Mouse (Mus musculus): Measurements from ENCODE around the gene Tcp11.

Gene Tcp11

DNA sequence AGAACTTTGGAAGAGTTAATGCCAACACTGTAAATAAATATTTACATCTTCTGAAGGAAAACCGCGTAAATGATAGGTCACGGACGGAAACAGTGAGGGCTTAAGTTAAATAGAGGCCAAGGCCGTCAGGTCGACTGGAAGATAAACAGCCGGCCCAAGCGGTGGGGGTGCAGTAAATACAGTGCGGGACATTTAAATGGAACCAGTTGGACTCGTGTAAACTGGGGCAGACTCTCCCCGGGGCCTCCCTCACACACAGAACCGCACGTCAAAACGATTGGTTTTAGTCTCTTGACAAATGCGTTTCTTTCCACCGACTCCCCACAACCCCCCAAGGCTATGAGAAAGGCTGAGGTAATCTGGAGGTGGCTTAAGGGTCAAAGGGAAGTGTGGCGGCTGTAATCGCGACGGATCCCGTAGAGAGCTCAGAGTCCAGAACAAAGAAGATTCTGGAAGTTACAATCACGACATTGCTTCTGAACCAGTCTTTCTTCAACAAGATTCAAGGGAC, 4.0 kb upstream of the Tcp11 start:
- DNase-seq (ENCODE audit: low spot score), result no peak

DNA sequence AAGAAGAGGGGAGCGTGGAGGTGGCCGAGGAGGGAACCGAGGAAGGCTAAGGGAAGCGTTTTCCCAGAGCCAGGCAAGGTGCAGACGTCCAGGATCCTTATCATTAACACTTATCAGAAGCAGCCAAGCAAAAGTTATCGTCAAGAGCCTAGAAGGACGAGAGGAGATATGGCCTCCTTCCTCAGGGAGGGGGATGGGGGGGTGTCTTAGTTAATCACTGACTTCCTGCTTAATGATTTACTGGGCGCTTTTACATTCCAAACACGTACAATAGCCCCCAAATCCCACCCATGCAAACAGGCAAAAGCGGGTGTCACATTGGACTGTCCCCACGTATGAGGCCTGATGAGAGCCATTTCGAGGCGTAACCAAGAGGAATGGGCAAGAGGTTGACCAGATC, 2.4 kb upstream of the Tcp11 start:
- DNase-seq (ENCODE audit: low spot score), result no peak

DNA sequence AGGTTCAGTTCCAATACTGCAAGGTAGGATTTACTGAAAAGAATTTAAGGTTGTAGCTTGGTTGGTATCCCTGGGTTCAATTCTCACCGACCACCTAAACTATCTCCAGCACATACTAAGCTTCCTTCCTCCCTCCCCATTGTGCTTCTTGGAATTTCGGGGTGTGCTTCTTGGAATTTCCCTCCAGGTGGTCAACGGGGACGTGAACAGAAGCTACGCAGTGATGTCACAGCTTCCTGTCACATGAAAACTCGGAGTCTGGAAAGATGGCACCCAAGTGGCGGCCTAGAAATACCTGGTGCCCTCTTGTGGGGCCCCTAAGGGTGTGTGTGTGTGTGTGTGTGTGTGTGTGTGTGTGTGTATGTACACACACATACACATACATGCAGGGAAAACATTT, 1.4 kb upstream of the Tcp11 start:
- DNase-seq (ENCODE audit: low spot score), result no peak

DNA sequence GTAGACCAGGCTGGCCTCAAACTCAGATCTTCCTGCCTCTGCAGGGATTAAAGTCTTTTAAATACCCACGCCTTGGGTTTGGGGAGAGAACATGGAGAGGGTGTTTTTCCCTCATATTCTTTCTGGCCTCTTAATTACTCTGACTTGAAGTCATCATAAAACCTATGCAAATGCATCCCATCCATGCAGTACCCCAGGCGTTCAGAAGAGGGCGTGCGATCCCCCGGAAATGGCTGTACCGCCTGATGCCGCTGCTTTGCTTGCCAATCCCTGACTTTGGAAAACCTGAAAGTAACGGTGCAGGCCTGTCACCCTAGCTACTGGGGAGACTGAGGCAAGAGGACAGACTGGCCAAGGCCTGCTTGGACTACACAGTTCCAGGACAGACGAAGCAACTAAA, 946 bp upstream of the Tcp11 start:
- DNase-seq (ENCODE audit: low spot score), result no peak

DNA sequence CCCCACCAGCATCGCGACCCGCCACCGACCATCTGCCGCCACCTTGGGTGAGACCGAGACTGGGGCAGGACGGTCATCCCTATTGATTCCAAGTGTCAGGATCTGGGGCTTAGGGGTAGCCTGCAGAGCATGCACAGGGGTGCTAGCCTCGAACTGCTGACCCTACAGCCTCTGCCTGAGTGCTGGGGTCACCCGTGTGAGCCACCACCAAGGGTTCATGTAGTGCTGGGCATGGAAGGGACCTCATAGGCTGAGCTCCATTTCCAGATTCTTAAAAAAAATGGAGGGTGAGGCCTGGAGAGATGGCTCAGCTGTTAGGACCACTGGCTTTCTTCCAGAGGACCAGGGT, 352 bp upstream of the Tcp11 start:
- DNase-seq (ENCODE audit: low spot score), result no peak

DNA sequence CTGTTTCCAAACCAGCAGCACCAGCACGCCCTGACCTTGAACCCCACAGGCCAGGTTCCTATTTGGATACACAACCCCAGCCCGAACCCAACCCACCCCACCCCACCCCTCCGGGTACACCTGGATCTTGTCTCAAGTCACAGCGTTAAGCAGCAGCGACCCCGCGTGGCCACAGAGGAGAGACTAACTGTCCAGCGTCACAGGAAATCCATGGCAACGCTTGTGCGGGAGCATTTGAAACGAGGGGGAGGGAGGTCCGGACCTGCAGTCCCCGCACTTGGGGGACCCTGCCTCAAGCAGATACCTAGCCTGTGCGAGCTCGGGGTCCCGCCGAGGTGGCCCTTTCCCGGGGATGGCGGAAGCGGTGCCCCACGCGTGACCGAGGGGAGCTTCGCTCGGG, 821 bp downstream of the Tcp11 start:
- DNase-seq (ENCODE audit: low spot score), result peak; percentile 83

DNA sequence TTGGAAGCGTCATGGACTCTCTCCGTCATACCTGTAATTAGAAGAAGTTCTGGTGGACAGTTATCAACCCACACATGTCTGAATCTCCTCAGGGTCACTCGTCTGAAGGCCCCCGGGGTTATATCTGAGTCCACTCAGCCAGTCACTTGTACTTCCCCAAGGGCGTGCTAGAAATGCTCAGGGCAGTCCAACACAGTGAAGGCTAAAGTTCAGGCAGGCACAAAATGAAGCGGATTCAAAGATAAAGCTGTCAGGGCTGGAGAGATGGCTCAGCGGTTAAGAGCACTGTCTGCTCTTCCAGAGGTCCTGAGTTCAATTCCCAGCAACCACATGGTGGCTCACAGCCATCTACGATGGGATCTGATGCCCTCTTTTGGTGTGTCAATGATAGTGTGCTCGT, 2.4 kb downstream of the Tcp11 start:
- DNase-seq (ENCODE audit: low spot score), result no peak

DNA sequence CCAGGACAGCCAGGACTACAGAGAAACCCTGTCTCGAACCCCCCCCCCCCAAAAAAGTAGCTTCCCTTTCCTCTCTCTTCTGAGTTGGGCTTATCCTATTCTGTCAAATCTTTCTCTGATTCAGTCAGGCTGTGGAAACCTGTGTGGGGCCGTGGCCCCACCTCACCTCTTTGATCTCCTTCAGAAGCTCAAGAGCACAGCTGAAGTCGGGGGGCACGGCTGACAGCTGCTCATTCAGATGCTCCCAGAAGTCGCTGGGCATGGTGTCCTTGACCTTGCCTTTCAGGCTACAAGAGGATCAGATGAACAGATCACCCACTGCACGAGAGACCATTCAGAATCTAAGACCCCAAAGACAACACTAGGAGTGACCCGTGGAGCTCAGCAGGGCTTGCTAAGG, 6.0 kb downstream of the Tcp11 start:
- no peak for DNase-seq (ENCODE audit: low spot score)

DNA sequence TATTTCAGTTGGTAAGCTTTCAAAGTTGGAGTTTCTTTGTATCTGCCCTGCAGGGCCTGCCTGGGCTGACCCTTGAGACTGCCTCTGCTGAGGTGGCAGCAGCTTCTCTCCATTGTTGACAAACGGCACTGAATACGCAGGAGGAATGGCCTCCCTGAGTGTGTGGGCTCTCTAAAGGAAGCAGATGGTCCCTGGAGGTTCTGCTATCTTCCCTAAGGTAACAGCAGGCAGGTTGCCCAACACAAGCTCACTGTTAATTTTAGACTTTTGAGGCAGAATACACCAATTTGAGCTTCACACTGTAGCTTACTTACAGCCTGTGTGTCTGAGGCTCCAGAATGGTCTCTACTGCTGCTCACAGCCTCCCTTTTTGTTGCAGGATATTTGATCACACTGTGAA, 7.7 kb downstream of the Tcp11 start:
- DNase-seq (ENCODE audit: low spot score), result no peak

DNA sequence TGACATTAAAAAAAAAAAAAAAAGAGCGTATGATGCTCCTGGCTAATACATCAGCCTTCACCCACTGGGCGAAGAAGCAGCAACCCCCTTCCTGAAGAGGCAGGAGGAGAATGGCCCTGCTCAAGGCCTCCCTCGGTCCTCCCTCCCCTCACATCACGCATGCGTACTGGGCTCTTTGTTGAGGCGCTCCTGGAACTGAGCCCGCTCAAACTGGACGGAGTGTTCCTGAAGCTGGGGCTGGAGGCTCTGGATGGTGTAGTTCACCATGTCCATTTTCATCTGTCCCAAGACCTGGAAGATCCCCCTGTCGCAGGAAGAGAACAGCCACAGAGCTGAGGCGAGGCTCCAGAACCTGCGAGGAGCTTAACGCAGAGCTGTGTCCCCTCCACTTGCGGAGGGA, 10.2 kb downstream of the Tcp11 start:
- no peak for DNase-seq (ENCODE audit: low spot score)

DNA sequence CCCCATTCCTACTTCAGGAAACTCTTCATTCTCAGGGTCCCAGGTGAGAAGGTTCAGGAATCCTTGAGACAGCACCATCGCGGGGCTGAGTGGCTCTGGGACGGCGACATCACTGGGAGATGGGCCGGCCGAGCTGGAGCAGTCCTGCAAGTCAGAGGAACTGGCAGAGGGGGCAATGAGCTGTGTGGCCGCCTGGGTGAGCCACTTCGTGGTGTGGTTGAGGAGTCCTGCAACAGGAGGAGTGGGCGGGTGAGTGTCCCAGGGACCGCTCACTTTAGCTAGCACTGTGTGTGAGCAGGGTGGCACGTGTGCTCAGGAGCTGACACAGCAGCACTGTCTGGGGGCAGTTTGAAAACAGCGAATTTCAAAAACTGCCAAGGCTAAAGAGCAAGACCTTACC, 11.0 kb downstream of the Tcp11 start:
- no peak for DNase-seq (ENCODE audit: low spot score)

DNA sequence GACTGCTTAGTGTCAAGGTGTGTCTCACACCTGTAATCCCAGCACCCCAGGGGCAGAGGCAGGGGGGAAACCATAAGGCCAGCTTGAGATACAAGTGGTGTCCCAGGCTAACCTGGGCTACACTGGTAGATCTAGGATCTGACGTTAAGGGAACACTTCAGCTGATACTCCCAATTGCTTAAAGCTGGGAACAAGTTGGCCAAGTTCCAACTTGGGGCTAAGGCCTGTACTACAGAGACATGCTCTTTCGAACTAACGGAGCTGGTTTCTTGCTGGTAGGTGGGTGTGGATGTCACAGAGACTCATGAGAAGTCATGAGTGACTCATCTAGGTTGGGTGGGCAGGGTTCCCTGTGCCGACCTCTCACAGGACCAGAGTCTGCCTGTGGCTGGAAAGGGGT, 13.1 kb downstream of the Tcp11 start:
- DNase-seq (ENCODE audit: low spot score), result peak; percentile 27

DNA sequence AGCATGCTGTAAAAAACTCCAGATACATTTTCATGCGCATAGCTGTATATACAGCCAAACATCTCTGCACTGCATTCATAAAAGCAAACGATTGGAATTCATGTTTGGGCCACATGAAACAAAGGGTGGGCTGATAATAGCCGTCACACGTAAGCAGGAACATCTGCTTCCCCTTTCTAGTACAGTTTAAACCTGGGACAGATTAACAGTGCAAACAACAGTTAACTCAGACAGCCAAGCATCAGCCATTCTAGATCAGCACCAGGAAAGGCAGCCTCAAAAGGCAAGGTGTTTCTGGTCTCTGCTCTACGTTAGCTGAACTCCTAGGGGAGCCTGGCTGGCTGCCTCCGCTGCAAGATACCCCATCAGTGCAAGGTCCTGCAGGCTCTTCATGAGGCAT, 17.3 kb downstream of the Tcp11 start:
- no peak for DNase-seq (ENCODE audit: low spot score)

DNA sequence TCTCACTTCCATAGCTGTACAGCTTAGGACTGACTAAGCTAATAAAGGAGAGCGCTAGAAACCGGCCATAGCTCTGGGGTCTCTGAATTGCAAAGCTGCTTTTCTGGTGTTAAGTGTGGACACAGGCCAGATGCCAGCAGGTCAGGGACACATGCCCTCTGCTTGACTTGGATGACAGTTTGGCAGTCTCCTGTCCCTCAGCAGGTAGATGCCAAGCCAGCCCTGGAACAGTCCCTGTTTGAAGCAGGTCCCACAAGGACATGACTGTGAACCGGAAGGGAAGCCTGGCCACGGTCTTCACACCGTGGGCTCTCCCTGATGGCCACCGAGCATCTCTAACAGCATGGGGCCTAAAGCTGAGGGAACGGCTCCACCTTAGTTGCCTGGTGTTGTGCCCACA, 17.7 kb downstream of the Tcp11 start:
- no peak for DNase-seq (ENCODE audit: low spot score)

DNA sequence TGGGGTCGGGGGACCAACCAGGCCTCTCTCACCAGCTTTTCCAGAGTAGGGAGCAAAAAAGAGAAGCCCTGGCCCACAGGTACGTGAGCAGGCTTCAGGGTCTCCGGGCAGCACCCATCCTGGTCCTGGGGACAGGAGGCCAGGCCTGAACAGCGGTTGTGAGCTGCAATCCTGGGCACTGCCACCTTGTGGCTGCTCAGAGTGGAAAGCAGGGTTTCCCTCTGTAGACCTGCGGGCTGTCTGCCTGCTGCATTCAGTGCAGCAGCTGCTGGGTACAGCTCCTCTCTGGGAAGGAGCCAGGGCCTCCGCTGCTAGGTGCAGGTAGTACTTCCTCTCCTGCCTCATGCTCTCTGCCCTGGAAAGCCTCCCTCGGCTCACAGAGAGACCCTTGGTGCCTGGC, 19.0 kb downstream of the Tcp11 start:
- DNase-seq (ENCODE audit: low spot score), result peak; percentile 30

DNA sequence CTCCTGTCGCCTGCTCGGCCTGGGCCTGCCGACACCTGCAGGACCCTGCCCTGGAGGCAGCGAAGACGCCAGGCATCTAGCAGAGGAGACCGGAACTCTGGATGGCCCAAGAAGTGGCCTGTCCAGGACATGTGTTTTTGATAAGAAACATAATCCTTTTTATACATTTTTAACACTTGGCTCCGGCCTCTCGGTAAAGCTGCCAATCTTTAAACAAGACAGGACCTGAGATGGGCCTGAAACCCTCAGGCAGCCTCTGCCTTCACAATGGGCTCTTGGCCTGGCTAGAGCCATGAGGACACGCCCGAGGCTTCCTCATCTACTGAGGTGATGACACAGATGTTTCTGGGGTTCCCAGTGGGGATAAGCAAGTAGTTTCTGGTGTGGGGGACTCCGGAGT, 19.8 kb downstream of the Tcp11 start:
- DNase-seq (ENCODE audit: low spot score), result no peak

DNA sequence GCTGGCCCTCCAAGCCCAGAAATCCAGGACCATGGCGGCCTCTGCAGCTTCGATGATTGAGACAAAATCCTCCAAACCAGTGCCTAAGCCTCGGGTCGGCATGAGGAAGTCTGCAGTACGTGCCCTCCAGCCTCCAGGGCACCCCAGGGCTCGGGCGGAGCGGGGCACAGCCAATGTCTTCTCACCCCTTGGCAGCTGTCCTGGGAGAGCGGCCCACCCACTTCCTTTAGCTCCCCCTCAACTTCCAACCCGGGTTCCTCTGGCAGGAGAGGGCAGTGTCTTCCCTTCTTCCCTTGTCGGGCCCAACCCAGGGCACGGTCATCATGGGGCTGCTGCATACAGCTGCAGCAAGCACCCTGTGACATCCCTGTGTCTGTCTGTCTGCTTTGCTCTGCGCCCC, 22.1 kb downstream of the Tcp11 start:
- no peak for DNase-seq (ENCODE audit: low spot score)

DNA sequence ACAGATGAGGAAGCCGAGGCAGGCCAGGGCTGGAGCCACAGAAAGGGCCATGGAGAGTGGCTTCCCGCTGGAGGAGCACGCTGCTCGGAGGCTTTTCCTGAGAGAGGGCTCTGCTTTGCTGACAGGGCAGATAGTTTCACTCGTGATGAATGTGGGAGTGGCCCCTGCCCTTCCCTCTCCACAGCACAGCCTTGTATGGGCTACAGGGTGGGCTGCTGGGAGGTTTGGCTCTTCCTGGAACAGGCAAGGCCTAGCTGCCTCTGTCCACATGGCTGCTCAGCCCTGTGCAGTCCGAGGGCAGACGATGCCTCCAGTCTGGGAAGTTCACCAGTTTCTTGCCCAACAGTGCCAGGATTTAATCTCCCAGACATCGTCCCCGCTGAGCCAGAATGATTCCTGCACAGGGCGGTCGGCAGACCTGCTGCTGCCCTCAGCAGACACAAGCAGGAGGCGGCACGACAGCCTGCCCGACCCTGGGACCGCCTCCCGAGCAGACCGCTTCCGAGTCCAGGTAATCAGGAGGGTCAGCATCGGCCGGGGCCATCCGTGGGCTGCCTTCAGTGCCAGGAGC, 28.1 kb downstream of the Tcp11 start:
- no peak for DNase-seq (ENCODE audit: low spot score)

DNA sequence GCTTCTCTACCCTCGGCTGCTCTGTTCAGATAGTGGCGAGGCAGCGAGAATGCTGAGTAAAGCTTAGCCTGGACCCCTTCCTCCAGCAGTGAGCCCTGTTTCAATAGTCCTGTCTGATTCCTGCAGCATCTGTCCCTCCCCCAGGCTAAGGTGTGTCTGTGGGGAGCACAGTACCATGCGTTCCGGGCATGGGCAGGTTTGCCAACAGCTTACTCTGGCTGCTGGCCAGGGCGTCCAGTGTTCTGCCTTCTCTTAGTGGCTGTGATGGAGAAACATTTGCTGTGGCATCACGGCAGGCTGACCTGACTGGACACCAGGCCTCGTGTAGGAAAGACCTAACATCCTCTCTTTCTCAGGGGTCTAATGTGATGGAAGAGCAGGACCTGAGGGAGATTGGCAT, 30.2 kb downstream of the Tcp11 start:
- DNase-seq (ENCODE audit: low spot score), result no peak

DNA sequence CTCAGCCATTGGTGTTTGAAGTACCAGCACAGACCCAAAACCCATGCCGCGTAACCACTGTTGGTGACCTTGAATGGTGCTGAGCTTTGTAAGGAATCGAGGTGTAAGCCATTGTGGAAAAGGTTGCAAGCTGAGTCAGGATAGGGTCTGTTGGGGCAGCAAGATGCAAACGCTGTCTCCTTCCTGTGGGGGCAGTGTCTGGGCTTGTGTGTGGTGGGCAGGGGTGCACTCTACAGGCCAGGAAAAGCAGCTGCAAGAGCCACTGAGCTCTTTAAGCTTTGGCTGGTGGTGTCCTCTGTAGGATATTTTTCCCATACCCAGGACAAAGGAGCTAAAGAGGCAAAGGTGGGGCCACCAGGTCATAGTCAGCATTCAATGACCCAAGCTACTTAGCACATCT, 32.0 kb downstream of the Tcp11 start:
- DNase-seq (ENCODE audit: low spot score), result peak; percentile 78

DNA sequence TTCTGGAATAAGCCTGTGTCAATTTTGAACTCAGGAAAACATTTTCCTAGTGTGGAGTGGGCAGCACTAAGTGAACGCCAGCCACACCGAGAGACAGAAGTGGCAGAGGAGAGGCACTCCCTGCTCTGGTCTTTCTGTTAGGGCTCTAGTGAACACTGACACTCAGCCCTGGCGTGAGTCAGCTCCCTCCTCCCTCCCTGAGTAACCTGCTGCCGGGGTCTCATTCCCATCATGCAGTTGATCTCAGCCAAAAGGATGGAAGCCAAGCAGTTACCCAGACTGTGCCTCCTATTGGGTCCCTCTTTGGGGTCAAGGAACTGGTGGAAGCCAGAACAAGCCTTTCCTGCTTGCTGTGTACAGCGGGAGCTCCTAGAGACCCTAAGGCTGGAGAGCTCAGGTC, 32.9 kb downstream of the Tcp11 start:
- no peak for DNase-seq (ENCODE audit: low spot score)

DNA sequence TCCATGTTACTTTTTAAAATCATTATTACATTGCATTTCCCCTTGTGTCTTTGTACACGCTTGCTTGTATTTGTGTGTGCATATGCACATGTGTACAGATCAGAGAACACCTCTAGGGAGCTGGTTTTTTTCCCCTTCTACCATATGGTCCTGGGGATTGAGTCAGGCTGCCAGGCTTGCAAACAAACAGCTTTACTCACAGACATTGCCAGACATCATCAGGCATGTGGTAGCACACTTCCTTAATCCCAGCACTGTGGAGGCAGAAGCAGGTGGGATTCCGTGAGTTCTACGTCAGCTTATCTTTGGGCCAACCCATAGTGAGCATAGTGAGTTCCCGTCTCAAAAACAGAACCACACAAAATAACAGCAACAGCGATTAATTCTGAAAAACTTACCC, 33.4 kb downstream of the Tcp11 start:
- no peak for DNase-seq (ENCODE audit: low spot score)

DNA sequence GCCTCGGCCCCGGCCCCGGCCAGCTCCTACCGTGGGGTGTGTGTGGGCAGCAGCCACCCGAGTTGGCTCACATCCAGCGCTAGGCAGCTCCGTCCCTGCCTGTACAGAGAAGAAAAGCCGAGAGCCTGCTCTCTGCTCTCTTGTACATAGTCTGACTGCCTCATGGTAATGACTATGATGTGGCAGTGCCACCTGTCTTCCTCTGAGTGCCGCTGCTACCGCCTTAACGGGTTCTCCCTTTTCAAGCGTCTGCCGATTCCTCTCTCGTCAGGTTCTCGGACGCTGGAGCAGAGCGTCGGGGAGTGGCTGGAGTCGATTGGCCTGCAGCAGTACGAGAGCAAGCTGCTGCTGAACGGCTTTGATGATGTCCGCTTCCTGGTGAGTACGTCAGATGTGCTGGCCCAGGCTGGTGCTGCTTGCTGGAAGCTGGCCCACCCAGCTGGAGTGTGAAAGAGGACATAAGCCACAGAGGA, 38.1 kb downstream of the Tcp11 start:
- no peak for DNase-seq (ENCODE audit: low spot score)

DNA sequence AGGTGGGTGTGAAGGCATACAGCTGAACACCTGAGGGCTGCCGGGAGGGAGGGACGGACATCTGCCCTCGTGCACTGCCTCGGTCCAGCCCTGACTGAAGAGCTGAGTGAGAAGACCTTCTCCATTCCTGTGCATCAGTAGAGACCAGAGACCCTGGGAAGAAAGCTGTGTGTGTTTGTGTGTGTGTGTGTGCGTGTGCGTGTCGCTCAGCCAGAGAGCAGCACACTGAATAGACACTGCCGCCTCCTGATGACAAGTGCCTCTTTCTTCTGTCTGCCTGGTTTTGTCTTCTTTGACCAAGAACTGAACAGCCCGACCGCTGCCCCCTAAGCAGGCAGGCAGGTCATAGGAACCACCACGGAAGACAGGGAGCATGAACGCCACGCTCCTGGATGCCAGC, 39.1 kb downstream of the Tcp11 start:
- DNase-seq (ENCODE audit: low spot score), result no peak

DNA sequence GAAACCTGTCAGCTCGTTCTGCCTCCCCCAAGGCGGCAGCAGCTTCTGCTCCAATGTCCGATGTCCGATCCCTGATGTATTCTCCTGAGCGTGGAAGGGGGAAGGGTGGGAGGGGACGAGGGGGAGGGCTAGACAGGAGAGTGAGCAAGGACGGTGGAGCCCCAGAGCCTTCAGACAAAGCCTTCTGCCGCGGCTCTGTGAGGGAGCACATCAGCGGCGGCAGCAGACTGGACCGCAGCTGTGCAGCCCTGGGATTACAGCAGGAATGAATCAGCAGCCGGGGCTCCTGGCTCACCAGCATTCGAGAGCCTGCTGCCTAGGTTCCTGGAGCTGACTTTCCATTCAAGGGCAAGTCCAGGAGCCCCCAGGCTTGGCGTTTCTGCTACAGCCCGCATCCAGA, 39.8 kb downstream of the Tcp11 start:
- DNase-seq (ENCODE audit: low spot score), result no peak
